Mouse (Mus musculus) C2C12 (cell line): ENCODE data around the gene Cept1.

ENCODE experiments used
- CEBPB ChIP-seq: IDR thresholded peaks from one replicate; pipeline ENCODE4 v1.6.1; 2011; ENCODE audit warnings: low read depth, mild to moderate bottlenecking, control low read depth, moderate library complexity
- CTCF ChIP-seq: IDR thresholded peaks from one replicate; pipeline ENCODE4 v1.5.1; 2011; ENCODE audit not compliant: control insufficient read depth, insufficient read depth, insufficient read length
- FOSL1 ChIP-seq: IDR thresholded peaks from one replicate; pipeline ENCODE4 v1.8.0; 2011; ENCODE audit warnings: mild to moderate bottlenecking, low read length; ENCODE audit not compliant: poor library complexity, insufficient read depth, severe bottlenecking
- MAX ChIP-seq: IDR thresholded peaks from one replicate; pipeline ENCODE4 v1.6.1; 2011; ENCODE audit warnings: mild to moderate bottlenecking, control low read depth
- MYOD1 ChIP-seq: IDR thresholded peaks from one replicate; pipeline ENCODE4 v1.6.1; 2011; ENCODE audit warnings: low read depth; ENCODE audit not compliant: control insufficient read depth, insufficient read length
- USF1 ChIP-seq: IDR thresholded peaks from one replicate; pipeline ENCODE4 v1.6.1; 2011; ENCODE audit warnings: low read depth, mild to moderate bottlenecking, control low read depth, moderate library complexity

- no peak for TF ChIP-seq CTCF
- no peak for TF ChIP-seq MAX
- TF ChIP-seq MYOD1: no peak
- no peak for TF ChIP-seq FOSL1
- TF ChIP-seq USF1: no peak
- TF ChIP-seq CEBPB: no peak
Measured at GRCm38 (mm10) chr3:106548971-106549370, 1.4 kb upstream of the Cept1 start.
